Mouse (Mus musculus) heart, embryonic 12.5 days (tissue): ENCODE measurements around the gene Uggt1. TPM values are rescaled to one million over a fixed set of nuclear protein-coding genes. Genes with fewer than 3 reads are reported as not detected.

Source experiments
- ATAC-seq: fragments of 200-750 bp; cut with Nextera tagmentation; 2 replicates; pipeline ENCODE4 v1.8.0; 2017; ENCODE audit warnings: moderate TSS enrichment, moderate library complexity; ENCODE audit not compliant: insufficient number of reproducible peaks, low FRiP score
- H3K27ac ChIP-seq: fragments of 300-500 bp; sonication (generic); 2 replicates; pipeline ENCODE4 v1.5.1; 2016; ENCODE audit warnings: mild to moderate bottlenecking, moderate library complexity; ENCODE audit not compliant: poor library complexity, severe bottlenecking
- H3K27me3 ChIP-seq: fragments of 300-500 bp; sonication (generic); replicated peaks from 2 replicates; pipeline ENCODE4 v1.6.1; 2016; ENCODE audit warnings: mild to moderate bottlenecking, moderate library complexity
- H3K36me3 ChIP-seq: fragments of 300-500 bp; sonication (generic); 2 replicates; pipeline ENCODE4 v1.6.1; 2016; ENCODE audit warnings: mild to moderate bottlenecking, moderate library complexity
- H3K4me1 ChIP-seq: fragments of 300-500 bp; sonication (generic); replicated peaks from 2 replicates; pipeline ENCODE4 v1.6.1; 2016; ENCODE audit warnings: mild to moderate bottlenecking
- H3K4me2 ChIP-seq: fragments of 300-500 bp; sonication (generic); 2 replicates; pipeline ENCODE4 v1.6.1; 2016; ENCODE audit warnings: mild to moderate bottlenecking, moderate library complexity
- H3K4me3 ChIP-seq: fragments of 300-500 bp; sonication (generic); 2 replicates; pipeline ENCODE4 v1.5.1; 2016; ENCODE audit warnings: mild to moderate bottlenecking
- H3K9ac ChIP-seq: fragments of 300-500 bp; sonication (generic); 2 replicates; pipeline ENCODE4 v1.6.1; 2016; ENCODE audit warnings: mild to moderate bottlenecking, moderate library complexity
- H3K9me3 ChIP-seq: fragments of 300-500 bp; sonication (generic); replicated peaks from 2 replicates; pipeline ENCODE4 v1.6.1; 2016; ENCODE audit warnings: mild to moderate bottlenecking, moderate library complexity
- WGBS: fragments of 180-500 bp; shearing (Covaris S2); methylation state at CpG from one replicate; pipeline ENCODE4 v1.1.7; 2016; 5-methylcytosine and 5-hydroxymethylcytosine counted together
- polyA plus RNA-seq: library from polyadenylated mRNA; unstranded; fragments of >200 nt; fragmentation: Nextera tagmentation; extraction: Ambion mirVana; gene quantifications from 2 replicates; pipeline ENCODE4 v1.2.1, GENCODE M21; 2016

The Uggt1 gene
- polyA plus RNA-seq, 1 experiment from 2014 or later = 46.0 TPM

GRCm38 (mm10) chr1:36239396-36239795 lies 5.1 kb downstream of the Uggt1 start:
- no peak overlapping the region for H3K9ac ChIP-seq
- ATAC-seq = no peak
- H3K27ac ChIP-seq = no peak overlapping the region
- WGBS = 93% methylated on average over 10 of the region's 10 CpGs
- peaks cover 6% of the 10 kb centered on the region; the same call in 1 of the 2 replicates for H3K36me3 ChIP-seq
- no peaks in the 10 kb centered on the region for H3K9me3 ChIP-seq
- peaks cover 22% of the 10 kb centered on the region for H3K4me1 ChIP-seq
- no peaks in the 10 kb centered on the region for H3K27me3 ChIP-seq
- H3K4me2 ChIP-seq = no peak overlapping the region
- no peak overlapping the region for H3K4me3 ChIP-seq

GRCm38 (mm10) chr1:36235855-36236254 lies 8.7 kb downstream of the Uggt1 start:
- 68% methylated on average over 2 of the region's 2 CpGs for WGBS
- Histone ChIP-seq H3K36me3 (peaks cover 26% of the 10 kb centered on the region), H3K4me3 (no peak overlapping the region), H3K9me3 (no peaks in the 10 kb centered on the region), H3K9ac (no peak overlapping the region), H3K27ac (no peak overlapping the region), H3K4me2 (no peak overlapping the region), H3K4me1 (peaks cover 12% of the 10 kb centered on the region), H3K27me3 (no peaks in the 10 kb centered on the region)
- ATAC-seq = no peak

- H3K4me3 ChIP-seq = no peak overlapping the region
- peaks cover 12% of the 10 kb centered on the region for H3K4me1 ChIP-seq
- no peak overlapping the region for H3K27ac ChIP-seq
- H3K36me3 ChIP-seq = peaks cover 30% of the 10 kb centered on the region
- H3K4me2 ChIP-seq = no peak overlapping the region
- H3K27me3 ChIP-seq = no peaks in the 10 kb centered on the region
- WGBS = 70% methylated on average over 9 of the region's 9 CpGs
- no peak for ATAC-seq
- H3K9ac ChIP-seq = no peak overlapping the region
- no peaks in the 10 kb centered on the region for H3K9me3 ChIP-seq
Observed at GRCm38 (mm10) chr1:36235057-36235639, 9.4 kb downstream of the Uggt1 start.

- H3K36me3 ChIP-seq = peaks cover 43% of the 10 kb centered on the region
- no peak overlapping the region for H3K9ac ChIP-seq
- H3K27ac ChIP-seq = no peak overlapping the region
- no peaks in the 10 kb centered on the region for H3K27me3 ChIP-seq
- H3K4me3 ChIP-seq = no peak overlapping the region
- 90% methylated on average over 6 of the region's 6 CpGs for WGBS
- H3K4me2 ChIP-seq = no peak overlapping the region
- ATAC-seq = no peak
- peaks cover 12% of the 10 kb centered on the region for H3K4me1 ChIP-seq
- H3K9me3 ChIP-seq = no peaks in the 10 kb centered on the region
Observed at GRCm38 (mm10) chr1:36233218-36233617, 11.3 kb downstream of the Uggt1 start.

- WGBS = 90% methylated on average over 7 of the region's 7 CpGs
Observed at GRCm38 (mm10) chr1:36230919-36231705, 13.4 kb downstream of the Uggt1 start.

GRCm38 (mm10) chr1:36228461-36228860 lies 16.1 kb downstream of the Uggt1 start:
- no peaks in the 10 kb centered on the region for H3K27me3 ChIP-seq
- WGBS = 75% methylated on average over 9 of the region's 9 CpGs
- H3K4me2 ChIP-seq = no peak overlapping the region
- H3K4me3 ChIP-seq = no peak overlapping the region
- H3K27ac ChIP-seq = no peak overlapping the region
- no peaks in the 10 kb centered on the region for H3K9me3 ChIP-seq
- ATAC-seq = no peak
- no peaks in the 10 kb centered on the region for H3K4me1 ChIP-seq
- no peak overlapping the region for H3K9ac ChIP-seq
- H3K36me3 ChIP-seq = peaks cover 56% of the 10 kb centered on the region

More at GRCm38 (mm10) chr1:36230919-36231705, 13.4 kb downstream of the Uggt1 start:
- peaks cover 10% of the 10 kb centered on the region for H3K4me1 ChIP-seq
- H3K9ac ChIP-seq = no peak overlapping the region
- H3K9me3 ChIP-seq = no peaks in the 10 kb centered on the region
- no peak overlapping the region for H3K27ac ChIP-seq
- no peak overlapping the region for H3K4me2 ChIP-seq
- H3K4me3 ChIP-seq = no peak overlapping the region
- peaks cover 55% of the 10 kb centered on the region for H3K36me3 ChIP-seq
- no peaks in the 10 kb centered on the region for H3K27me3 ChIP-seq
- no peak for ATAC-seq

- peaks cover 65% of the 10 kb centered on the region for H3K36me3 ChIP-seq
Observed at GRCm38 (mm10) chr1:36224648-36225047, 19.9 kb downstream of the Uggt1 start.

GRCm38 (mm10) chr1:36214324-36214723 lies 30.2 kb downstream of the Uggt1 start:
- Histone ChIP-seq H3K4me3 (no peak overlapping the region), H3K4me2 (no peak overlapping the region), H3K27me3 (no peaks in the 10 kb centered on the region), H3K9ac (no peak overlapping the region), H3K4me1 (no peaks in the 10 kb centered on the region), H3K36me3 (peaks cover 48% of the 10 kb centered on the region), H3K27ac (no peak overlapping the region), H3K9me3 (no peaks in the 10 kb centered on the region)
- ATAC-seq = no peak
- WGBS = 80% methylated on average over 4 of the region's 4 CpGs

More at GRCm38 (mm10) chr1:36224648-36225047, 19.9 kb downstream of the Uggt1 start:
- H3K9ac ChIP-seq = no peak overlapping the region
- H3K4me3 ChIP-seq = no peak overlapping the region
- 85% methylated on average over 3 of the region's 3 CpGs for WGBS
- H3K4me1 ChIP-seq = no peaks in the 10 kb centered on the region
- no peak for ATAC-seq
- H3K4me2 ChIP-seq = no peak overlapping the region
- no peaks in the 10 kb centered on the region for H3K27me3 ChIP-seq
- no peak overlapping the region for H3K27ac ChIP-seq
- H3K9me3 ChIP-seq = no peaks in the 10 kb centered on the region

- Histone ChIP-seq H3K9ac (no peak overlapping the region), H3K27me3 (no peaks in the 10 kb centered on the region), H3K9me3 (no peaks in the 10 kb centered on the region), H3K36me3 (peaks cover 51% of the 10 kb centered on the region), H3K4me2 (no peak overlapping the region), H3K27ac (no peak overlapping the region), H3K4me3 (no peak overlapping the region), H3K4me1 (peaks cover 4% of the 10 kb centered on the region)
- no peak for ATAC-seq
- 92% methylated on average over 12 of the region's 12 CpGs for WGBS
Observed at GRCm38 (mm10) chr1:36201739-36202138, 42.8 kb downstream of the Uggt1 start.

- ATAC-seq = no peak
- Histone ChIP-seq H3K9me3 (no peaks in the 10 kb centered on the region), H3K4me3 (no peak overlapping the region), H3K27me3 (no peaks in the 10 kb centered on the region), H3K36me3 (peaks cover 90% of the 10 kb centered on the region), H3K4me2 (no peak overlapping the region), H3K9ac (no peak overlapping the region), H3K4me1 (peaks cover 11% of the 10 kb centered on the region), H3K27ac (no peak overlapping the region)
- WGBS = 95% methylated on average over 3 of the region's 3 CpGs
Observed at GRCm38 (mm10) chr1:36194482-36194881, 50.0 kb downstream of the Uggt1 start.

GRCm38 (mm10) chr1:36191966-36192365 lies 52.6 kb downstream of the Uggt1 start:
- no peaks in the 10 kb centered on the region for H3K27me3 ChIP-seq
- H3K9ac ChIP-seq = no peak overlapping the region
- peak; percentile 72 for ATAC-seq
- H3K4me2 ChIP-seq = no peak overlapping the region
- 43% methylated on average over 11 of the region's 11 CpGs for WGBS
- no peak overlapping the region for H3K4me3 ChIP-seq
- H3K4me1 ChIP-seq = peaks cover 11% of the 10 kb centered on the region
- H3K9me3 ChIP-seq = no peaks in the 10 kb centered on the region
- peaks cover 92% of the 10 kb centered on the region for H3K36me3 ChIP-seq
- peak overlapping the region; percentile 58 for H3K27ac ChIP-seq
